Mouse (Mus musculus): ENCODE measurements around the gene Patl2. TPM values are rescaled to one million over a fixed set of nuclear protein-coding genes. Genes with fewer than 3 reads are reported as not detected.
A peak's percentile ranks its signal among the peaks of the same experiment; 100 is the strongest.

Patl2 gene
- total and polyA plus RNA-seq, 3 experiments, result 0.09 to 13.7 (median 1.9) TPM

GRCm38 (mm10) chr2:122156051-122156700 lies 29.8 kb downstream of the Patl2 start:
- Histone ChIP-seq H3K4me1 (ENCODE audit: insufficient read depth, low read depth, low read length) (peaks cover 42% of the 10 kb centered on the region), H3K9me3 (replicated peaks) (no peaks in the 10 kb centered on the region), H3K4me3 (ENCODE audit: low read depth, low read length) (no peak overlapping the region), H3K27me3 (ENCODE audit: insufficient read depth, low read length) (no peaks in the 10 kb centered on the region), H3K36me3 (replicated peaks) (peaks cover 49% of the 10 kb centered on the region)
- no peak for ATAC-seq (ENCODE audit: extremely low read depth, insufficient number of reproducible peaks, low FRiP score, poor library complexity, severe bottlenecking)
- DNase-seq (ENCODE audit: low spot score), result no peak
- TF ChIP-seq GATA1 (IDR thresholded peaks at IDR 0.05; ENCODE audit: borderline replicate concordance, low read length), result no peak
- TF ChIP-seq TAL1 (conservative IDR thresholded peaks at IDR 0.05; ENCODE audit: low read depth, low read length), result no peak
- no peak for TF ChIP-seq CTCF (IDR thresholded peaks at IDR 0.05; ENCODE audit: low read depth, low read length)
- no peak for TF ChIP-seq GATA2 (IDR thresholded peaks at IDR 0.05; ENCODE audit: borderline replicate concordance, low read depth, low read length)
- no peak for TF ChIP-seq POLR2AphosphoS5 (IDR thresholded peaks at IDR 0.05; ENCODE audit: insufficient replicate concordance, low read depth, low read length)

- Histone ChIP-seq H3K27me3 (ENCODE audit: insufficient read depth, low read length) (no peaks in the 10 kb centered on the region), H3K4me1 (ENCODE audit: insufficient read depth, low read depth, low read length) (peaks cover 51% of the 10 kb centered on the region), H3K4me3 (ENCODE audit: low read depth, low read length) (no peak overlapping the region), H3K9me3 (replicated peaks) (no peaks in the 10 kb centered on the region), H3K36me3 (replicated peaks) (peaks cover 58% of the 10 kb centered on the region)
- ATAC-seq (ENCODE audit: extremely low read depth, insufficient number of reproducible peaks, low FRiP score, poor library complexity, severe bottlenecking) (no peak), DNase-seq (ENCODE audit: low spot score) (no peak)
- no peak for TF ChIP-seq GATA2 (IDR thresholded peaks at IDR 0.05; ENCODE audit: borderline replicate concordance, low read depth, low read length)
- TF ChIP-seq POLR2AphosphoS5 (IDR thresholded peaks at IDR 0.05; ENCODE audit: insufficient replicate concordance, low read depth, low read length), result 0 out of 2 replicates have a peak, but pooled peaks have one; percentile 73
Measured at GRCm38 (mm10) chr2:122155292-122155691, 30.7 kb downstream of the Patl2 start.

- DNase-seq (ENCODE audit: low spot score) (no peak), ATAC-seq (ENCODE audit: extremely low read depth, insufficient number of reproducible peaks, low FRiP score, poor library complexity, severe bottlenecking) (no peak)
- Histone ChIP-seq H3K4me3 (ENCODE audit: low read depth, low read length) (no peak overlapping the region), H3K4me1 (ENCODE audit: insufficient read depth, low read depth, low read length) (peaks cover 59% of the 10 kb centered on the region), H3K36me3 (replicated peaks) (peaks cover 65% of the 10 kb centered on the region), H3K9me3 (replicated peaks) (no peaks in the 10 kb centered on the region), H3K27me3 (ENCODE audit: insufficient read depth, low read length) (no peaks in the 10 kb centered on the region)
- no peak for TF ChIP-seq TAL1 (conservative IDR thresholded peaks at IDR 0.05; ENCODE audit: low read depth, low read length)
- peak; percentile 65; the same call in 1 of the 2 replicates for TF ChIP-seq POLR2AphosphoS5 (IDR thresholded peaks at IDR 0.05; ENCODE audit: insufficient replicate concordance, low read depth, low read length)
Measured at GRCm38 (mm10) chr2:122154479-122154878, 31.5 kb downstream of the Patl2 start.

GRCm38 (mm10) chr2:122153681-122154365 lies 32.2 kb downstream of the Patl2 start:
- DNase-seq (ENCODE audit: low spot score), result no peak
- H3K4me3 ChIP-seq (ENCODE audit: low read depth, low read length), result no peak overlapping the region
- H3K4me1 ChIP-seq (ENCODE audit: insufficient read depth, low read depth, low read length), result peaks cover 65% of the 10 kb centered on the region
- TF ChIP-seq GATA2 (IDR thresholded peaks at IDR 0.05; ENCODE audit: borderline replicate concordance, low read depth, low read length), result no peak
- ATAC-seq (ENCODE audit: extremely low read depth, insufficient number of reproducible peaks, low FRiP score, poor library complexity, severe bottlenecking), result no peak
- no peaks in the 10 kb centered on the region for H3K9me3 ChIP-seq (replicated peaks)
- peaks cover 65% of the 10 kb centered on the region for H3K36me3 ChIP-seq (replicated peaks)
- no peaks in the 10 kb centered on the region for H3K27me3 ChIP-seq (ENCODE audit: insufficient read depth, low read length)

- Histone ChIP-seq H3K9me3 (replicated peaks) (no peaks in the 10 kb centered on the region), H3K4me1 (ENCODE audit: insufficient read depth, low read depth, low read length) (peaks cover 70% of the 10 kb centered on the region), H3K4me3 (ENCODE audit: low read depth, low read length) (no peak overlapping the region), H3K36me3 (replicated peaks) (peaks cover 65% of the 10 kb centered on the region), H3K27me3 (ENCODE audit: insufficient read depth, low read length) (no peaks in the 10 kb centered on the region)
- TF ChIP-seq POLR2AphosphoS5 (IDR thresholded peaks at IDR 0.05; ENCODE audit: insufficient replicate concordance, low read depth, low read length) (no peak), CTCF (IDR thresholded peaks at IDR 0.05; ENCODE audit: low read depth, low read length) (no peak), GATA2 (IDR thresholded peaks at IDR 0.05; ENCODE audit: borderline replicate concordance, low read depth, low read length) (no peak), GATA1 (IDR thresholded peaks at IDR 0.05; ENCODE audit: borderline replicate concordance, low read length) (no peak), TAL1 (conservative IDR thresholded peaks at IDR 0.05; ENCODE audit: low read depth, low read length) (no peak)
- ATAC-seq (ENCODE audit: extremely low read depth, insufficient number of reproducible peaks, low FRiP score, poor library complexity, severe bottlenecking) (no peak), DNase-seq (ENCODE audit: low spot score) (no peak)
Measured at GRCm38 (mm10) chr2:122152850-122153249, 33.1 kb downstream of the Patl2 start.

- TF ChIP-seq TAL1 (conservative IDR thresholded peaks at IDR 0.05; ENCODE audit: low read depth, low read length) (no peak), POLR2AphosphoS5 (IDR thresholded peaks at IDR 0.05; ENCODE audit: insufficient replicate concordance, low read depth, low read length) (no peak), GATA2 (IDR thresholded peaks at IDR 0.05; ENCODE audit: borderline replicate concordance, low read depth, low read length) (no peak), GATA1 (IDR thresholded peaks at IDR 0.05; ENCODE audit: borderline replicate concordance, low read length) (no peak), CTCF (IDR thresholded peaks at IDR 0.05; ENCODE audit: low read depth, low read length) (no peak)
- Histone ChIP-seq H3K4me3 (ENCODE audit: low read depth, low read length) (no peak overlapping the region), H3K36me3 (replicated peaks) (peaks cover 62% of the 10 kb centered on the region), H3K27me3 (ENCODE audit: insufficient read depth, low read length) (no peaks in the 10 kb centered on the region), H3K4me1 (ENCODE audit: insufficient read depth, low read depth, low read length) (peaks cover 77% of the 10 kb centered on the region), H3K9me3 (replicated peaks) (no peaks in the 10 kb centered on the region)
- ATAC-seq (ENCODE audit: extremely low read depth, insufficient number of reproducible peaks, low FRiP score, poor library complexity, severe bottlenecking) (no peak), DNase-seq (ENCODE audit: low spot score) (no peak)
Measured at GRCm38 (mm10) chr2:122151221-122151620, 34.8 kb downstream of the Patl2 start.

Measured in G1E (cell line).